Mouse (Mus musculus): ENCODE results near the gene Ttl.
A peak's percentile ranks its signal among the peaks of the same experiment; 100 is the strongest.

The Ttl gene

GRCm38 (mm10) chr2:129065437-129066282, at the start of gene Ttl:
TSS of gene Ttl (plus strand) at chr2:129065942.
- peak; percentile 86 for DNase-seq (ENCODE audit: inconsistent ontology term)

DNA sequence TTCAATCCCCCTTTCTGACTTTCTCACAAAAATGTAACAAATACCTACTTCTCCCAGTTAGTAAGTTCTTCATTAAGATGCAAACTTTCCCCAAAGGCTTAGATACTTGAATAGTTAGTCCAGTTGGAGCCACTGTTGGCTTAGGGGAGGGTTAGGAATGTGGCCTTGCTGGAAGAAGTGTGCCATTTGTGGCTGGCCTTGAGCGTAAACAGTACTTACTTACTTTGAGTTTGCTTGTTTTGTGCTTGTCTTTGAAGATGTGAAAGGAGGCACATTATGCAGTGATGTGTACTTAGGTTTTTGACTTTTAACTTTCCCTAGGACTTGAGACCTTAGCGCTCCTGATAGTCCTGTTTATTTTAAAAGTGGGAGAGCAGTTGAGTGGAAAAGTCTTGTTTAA, 45.6 kb upstream of the Ttl start:
- DNase-seq (ENCODE audit: inconsistent ontology term), result no peak

GRCm38 (mm10) chr2:129024820-129025219, 40.9 kb upstream of the Ttl start:
- no peak for DNase-seq (ENCODE audit: inconsistent ontology term)

- DNase-seq (ENCODE audit: inconsistent ontology term), result peak; percentile 14
Measured at GRCm38 (mm10) chr2:129035381-129035780, 30.4 kb upstream of the Ttl start.

- peak; percentile 94 for DNase-seq (ENCODE audit: inconsistent ontology term)
Measured at GRCm38 (mm10) chr2:129038426-129038936, 27.3 kb upstream of the Ttl start.

- DNase-seq (ENCODE audit: inconsistent ontology term), result peak; percentile 48
Measured at GRCm38 (mm10) chr2:129038937-129039631, 26.7 kb upstream of the Ttl start.

GRCm38 (mm10) chr2:129040567-129040966, 25.2 kb upstream of the Ttl start:
- DNase-seq (ENCODE audit: inconsistent ontology term), result no peak

GRCm38 (mm10) chr2:129046172-129046845, 19.4 kb upstream of the Ttl start:
- no peak for DNase-seq (ENCODE audit: inconsistent ontology term)

DNA sequence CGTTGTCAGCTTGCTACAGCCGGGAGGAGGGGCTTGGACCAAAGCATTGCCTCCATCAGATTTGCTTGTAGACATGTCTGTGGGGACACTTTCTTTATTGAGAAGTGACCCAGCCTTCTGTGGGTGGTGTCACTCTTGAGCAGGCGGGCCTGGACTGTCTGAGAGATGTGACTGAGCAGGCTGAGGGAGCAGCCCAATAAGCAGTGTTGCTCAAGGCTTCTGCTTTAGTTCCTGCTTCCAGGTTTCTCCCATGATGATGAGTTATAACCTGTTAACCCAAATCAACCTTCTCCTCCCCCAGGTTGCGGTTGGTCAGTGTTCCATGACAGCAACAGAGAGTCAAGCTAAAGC, 18.9 kb upstream of the Ttl start:
- DNase-seq (ENCODE audit: inconsistent ontology term), result no peak

- DNase-seq (ENCODE audit: inconsistent ontology term), result no peak
Measured at GRCm38 (mm10) chr2:129047811-129048210, 17.9 kb upstream of the Ttl start, which contains the start of gene Vinac1. TSS of gene Vinac1 (minus strand) at chr2:129048172.

DNA sequence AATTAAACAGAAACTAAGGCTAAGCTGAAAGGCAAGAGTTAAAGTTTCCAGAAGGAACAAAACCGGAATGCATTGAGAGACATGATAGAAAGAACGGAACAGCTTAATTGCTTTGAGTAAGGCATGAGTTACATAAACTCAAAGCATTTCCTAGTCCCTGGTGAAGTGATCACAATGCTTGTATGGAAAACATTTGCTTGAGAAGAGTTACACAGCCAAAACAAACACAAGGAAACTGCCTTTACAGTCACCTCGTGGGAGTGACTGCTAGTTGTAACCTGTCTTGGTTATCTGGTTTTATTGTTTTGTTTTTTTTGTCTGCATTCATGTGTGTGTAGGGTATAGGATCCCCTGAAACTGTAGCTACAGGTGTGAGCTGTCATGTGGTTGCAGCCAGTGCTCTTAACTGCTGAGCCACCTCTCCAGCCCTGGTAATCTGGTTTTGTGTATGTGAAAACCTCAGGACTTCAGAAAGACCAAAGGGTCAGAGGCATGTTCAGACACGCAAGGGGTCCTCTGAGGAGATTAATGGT, 13.2 kb upstream of the Ttl start:
- no peak for DNase-seq (ENCODE audit: inconsistent ontology term)

GRCm38 (mm10) chr2:129055741-129056140, 10.0 kb upstream of the Ttl start:
- DNase-seq (ENCODE audit: inconsistent ontology term), result no peak

GRCm38 (mm10) chr2:129056597-129056996, 9.1 kb upstream of the Ttl start:
- no peak for DNase-seq (ENCODE audit: inconsistent ontology term)

DNA sequence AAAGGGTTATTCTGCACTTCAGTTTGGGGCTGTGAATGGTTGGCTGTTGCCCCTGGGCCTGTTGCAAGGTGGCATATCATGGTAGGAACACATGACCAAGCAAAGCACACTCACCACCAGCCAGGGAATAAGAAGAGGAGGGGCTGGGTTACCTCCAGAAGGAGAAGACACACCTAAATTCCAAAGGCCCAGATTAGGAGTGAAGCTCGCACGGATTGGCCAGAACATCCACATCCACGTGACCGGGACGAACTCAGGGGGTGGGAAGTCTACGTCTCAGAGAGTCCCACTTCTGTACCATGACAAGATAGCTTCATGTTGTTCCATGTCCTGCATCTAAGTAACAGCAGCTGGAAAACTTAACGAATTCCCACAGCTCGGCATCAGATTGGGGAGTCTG, 8.5 kb upstream of the Ttl start:
- DNase-seq (ENCODE audit: inconsistent ontology term), result no peak

DNA sequence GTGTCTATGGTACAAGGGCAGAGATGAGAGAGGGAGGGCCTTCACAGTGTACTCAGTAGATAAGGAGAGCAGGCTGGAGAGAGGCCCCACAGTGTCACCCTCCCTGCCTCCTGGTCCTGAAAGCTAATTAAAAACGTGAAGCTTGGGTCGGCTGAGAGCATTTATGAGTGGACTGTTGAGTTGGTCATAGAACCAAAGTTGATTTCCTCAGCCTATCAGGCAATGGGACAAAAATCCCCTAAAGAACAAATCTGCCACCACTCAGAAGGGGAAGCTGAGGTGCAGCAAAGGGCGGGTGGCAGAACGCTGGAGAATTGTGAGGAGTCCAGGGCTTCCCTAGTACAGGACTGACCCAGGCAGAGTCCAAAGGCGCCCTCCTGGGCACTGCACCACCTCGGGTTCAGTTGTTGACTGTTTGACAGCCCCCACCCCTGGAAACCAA, 7.8 kb upstream of the Ttl start:
- no peak for DNase-seq (ENCODE audit: inconsistent ontology term)

DNA sequence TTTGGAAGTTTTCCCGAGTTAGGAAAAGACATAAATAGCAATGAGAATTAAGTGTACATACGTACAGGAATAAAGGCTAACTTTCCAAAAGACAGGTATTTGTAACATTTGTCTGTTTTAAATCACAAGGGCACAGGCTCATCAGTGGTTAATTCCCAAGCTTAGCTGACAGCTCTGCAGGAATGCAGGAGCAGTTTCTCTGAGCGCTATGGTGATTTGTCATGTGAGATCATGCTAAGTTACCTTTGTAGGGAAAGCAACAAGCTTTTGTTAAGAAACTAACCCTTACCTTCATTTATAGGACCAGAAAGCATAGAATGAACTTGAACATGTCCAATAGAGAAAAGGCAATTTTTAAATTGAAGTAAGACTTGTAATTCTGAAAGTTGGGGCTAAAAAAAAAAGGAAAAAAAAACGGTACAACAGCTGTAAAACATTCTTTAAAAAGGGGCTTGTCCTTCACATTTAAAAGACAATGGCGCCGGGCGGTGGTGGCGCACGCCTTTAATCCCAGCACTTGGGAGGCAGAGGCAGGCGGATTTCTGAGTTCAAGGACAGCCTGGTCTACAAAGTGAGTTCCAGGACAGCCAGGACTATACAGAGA, 4.2 kb upstream of the Ttl start:
- DNase-seq (ENCODE audit: inconsistent ontology term), result no peak

DNA sequence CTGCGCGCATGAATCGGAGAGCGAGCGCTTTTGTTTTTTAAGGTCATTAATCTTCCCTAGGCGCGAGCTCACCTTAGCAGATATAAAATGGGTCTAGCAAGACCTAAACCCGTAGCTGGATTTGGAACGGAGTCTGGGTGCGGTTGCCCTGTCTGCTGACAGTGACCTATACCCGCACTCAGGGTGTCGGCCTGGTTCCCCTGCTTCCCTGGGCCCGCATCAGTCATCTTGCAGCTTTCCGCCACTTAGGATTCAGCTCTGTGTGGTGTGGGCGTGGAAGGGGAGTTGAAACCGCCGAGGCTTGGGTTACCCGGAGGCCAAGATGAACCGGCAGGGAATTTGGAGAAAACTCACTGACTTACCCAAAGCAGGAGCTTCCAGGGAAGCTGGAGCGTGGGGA, 584 bp downstream of the Ttl start:
- peak; percentile 79 for DNase-seq (ENCODE audit: inconsistent ontology term)

DNA sequence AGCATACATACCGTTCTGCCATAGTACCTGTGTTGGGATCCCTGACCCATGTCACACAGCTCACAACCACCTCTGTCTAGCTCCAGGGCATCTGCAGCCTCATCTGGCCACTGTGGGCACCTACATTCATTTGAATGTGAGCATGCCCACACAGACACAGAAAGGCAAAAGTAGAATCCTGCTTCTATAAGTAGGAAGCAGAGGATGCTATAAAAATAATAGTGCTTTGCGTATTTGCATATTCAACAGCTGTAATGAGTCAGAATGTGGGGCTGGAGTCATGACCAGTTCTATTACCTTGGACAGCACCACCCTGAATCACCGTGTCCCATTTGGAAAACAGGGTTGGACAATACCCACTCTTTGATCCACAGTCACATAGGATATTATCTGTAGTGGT, 4.6 kb downstream of the Ttl start:
- DNase-seq (ENCODE audit: inconsistent ontology term), result no peak

GRCm38 (mm10) chr2:129078313-129078712, 12.6 kb downstream of the Ttl start:
- no peak for DNase-seq (ENCODE audit: inconsistent ontology term)

DNA sequence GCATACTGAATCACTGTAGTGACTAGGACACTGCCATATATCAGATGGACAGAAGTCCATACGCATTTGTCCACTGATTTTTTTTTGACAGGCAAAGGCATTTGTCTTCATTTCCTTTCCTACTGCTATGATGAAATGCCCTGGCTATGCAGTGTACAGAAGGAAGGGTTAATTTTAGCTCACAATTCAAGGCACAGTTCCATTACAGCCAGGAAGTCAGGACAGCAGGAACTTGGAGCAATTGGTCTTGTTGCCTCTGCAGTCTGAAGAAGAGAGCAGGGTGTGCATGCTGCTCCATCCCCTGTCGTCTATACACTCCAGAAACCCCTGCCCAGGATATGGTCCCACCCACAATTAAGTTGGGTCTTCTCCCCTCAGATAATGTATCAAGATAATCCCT, 13.5 kb downstream of the Ttl start:
- no peak for DNase-seq (ENCODE audit: inconsistent ontology term)

DNA sequence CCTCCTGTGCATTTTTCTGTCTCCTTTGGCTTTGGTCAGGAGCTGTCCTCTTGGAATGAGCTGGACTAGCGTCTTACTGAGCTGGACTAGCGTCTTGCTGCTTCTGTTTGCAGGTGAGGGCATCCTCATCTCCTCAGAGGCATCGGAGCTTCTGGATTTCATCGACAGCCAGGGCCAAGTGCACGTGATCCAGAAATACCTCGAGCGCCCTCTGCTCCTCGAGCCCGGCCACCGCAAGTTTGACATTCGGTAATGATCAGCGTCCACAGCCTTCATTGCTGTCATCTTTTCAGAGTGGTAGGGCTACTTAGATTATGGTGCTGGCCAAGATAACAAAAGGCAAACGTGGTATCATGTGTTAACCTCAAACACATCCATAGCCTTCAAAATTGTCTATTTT, 15.4 kb downstream of the Ttl start:
- DNase-seq (ENCODE audit: inconsistent ontology term), result no peak

GRCm38 (mm10) chr2:129083514-129083913, 17.8 kb downstream of the Ttl start:
- no peak for DNase-seq (ENCODE audit: inconsistent ontology term)
